Mouse (Mus musculus) forebrain, embryonic 16.5 days (tissue): ENCODE data around the gene Acot3. TPM values are rescaled to one million over a fixed set of nuclear protein-coding genes. Genes with fewer than 3 reads are reported as not detected.
"Not testable (repeated sequence)": the region's sequence is repeated elsewhere in the genome, so short reads cannot be mapped to it uniquely, and the experiment has no call there.

Experiments
- ATAC-seq: fragments of 200-750 bp; cut with Nextera tagmentation; 2 replicates; pipeline ENCODE4 v1.8.0; 2017; ENCODE audit warnings: mild to moderate bottlenecking, moderate library complexity
- H3K27ac ChIP-seq: fragments of 300-500 bp; sonication (generic); 2 replicates; pipeline ENCODE4 v1.5.1; 2014; ENCODE audit warnings: low read length, control low read depth
- H3K27me3 ChIP-seq: fragments of 300-500 bp; sonication (generic); replicated peaks from 2 replicates; pipeline ENCODE4 v1.6.1; 2014; ENCODE audit warnings: low read length; ENCODE audit not compliant: control insufficient read depth, insufficient read depth
- H3K36me3 ChIP-seq: fragments of 300-500 bp; sonication (generic); 2 replicates; pipeline ENCODE4 v1.6.1; 2014; ENCODE audit not compliant: control insufficient read depth, insufficient read depth
- H3K4me1 ChIP-seq: fragments of 300-500 bp; sonication (generic); replicated peaks from 2 replicates; pipeline ENCODE4 v1.6.1; 2014; ENCODE audit warnings: low read length; ENCODE audit not compliant: control insufficient read depth, insufficient read depth
- H3K4me2 ChIP-seq: fragments of 300-500 bp; sonication (generic); 2 replicates; pipeline ENCODE4 v1.6.1; 2014; ENCODE audit warnings: mild to moderate bottlenecking, low read length, control low read depth
- H3K4me3 ChIP-seq: fragments of 300-500 bp; sonication (generic); replicated peaks from 2 replicates; pipeline ENCODE4 v1.5.1; 2014; ENCODE audit warnings: mild to moderate bottlenecking, low read length, control low read depth
- H3K9ac ChIP-seq: fragments of 300-500 bp; sonication (generic); replicated peaks from 2 replicates; pipeline ENCODE4 v1.6.1; 2014; ENCODE audit warnings: low read depth, low read length, control low read depth
- H3K9me3 ChIP-seq: fragments of 300-500 bp; sonication (generic); 2 replicates; pipeline ENCODE4 v1.6.1; 2016; ENCODE audit warnings: low read length; ENCODE audit not compliant: control insufficient read depth
- WGBS: fragments of 180-500 bp; shearing (Covaris S2); extraction: QIAGEN DNeasy Blood & Tissue Kit; methylation state at CpG from one replicate; pipeline ENCODE4 v1.1.7; 2014; 5-methylcytosine and 5-hydroxymethylcytosine counted together
- polyA plus RNA-seq: library from polyadenylated mRNA; unstranded; fragments of >200 nt; fragmentation: Nextera tagmentation; extraction: Ambion mirVana; gene quantifications from 2 replicates; pipeline ENCODE4 v1.2.1, GENCODE M21; 2015

The Acot3 gene
- polyA plus RNA-seq, 1 experiment from 2014 or later, result 1.1 TPM

- H3K4me2 ChIP-seq, result peak within 1 kb of the TSS; percentile 64
- H3K36me3 ChIP-seq, H3K27me3 ChIP-seq, H3K27ac ChIP-seq, H3K4me1 ChIP-seq, H3K9me3 ChIP-seq: not testable (repeated sequence)
- peak within 1 kb of the TSS; percentile 55 for H3K9ac ChIP-seq
- H3K4me3 ChIP-seq, result peak within 1 kb of the TSS; percentile 45
- peak; percentile 61 for ATAC-seq
- whole genome bisulfite sequencing, result 11% methylated on average over 32 of the region's 32 CpGs
Measured at GRCm38 (mm10) chr12:84038241-84038640, 13.7 kb upstream of the Acot3 start, which contains the start of gene Acot4. TSS of gene Acot4 (plus strand) at chr12:84038379.

GRCm38 (mm10) chr12:84038691-84039111, 13.2 kb upstream of the Acot3 start, which contains the start of gene Gm49366:
TSS of gene Gm49366 (plus strand) at chr12:84038935.
- H3K4me3 ChIP-seq, result peak within 1 kb of the TSS; percentile 45
- not testable (repeated sequence) for H3K27me3 ChIP-seq, H3K36me3 ChIP-seq, H3K27ac ChIP-seq, H3K9me3 ChIP-seq, ATAC-seq, H3K4me1 ChIP-seq
- peak within 1 kb of the TSS; percentile 64 for H3K4me2 ChIP-seq
- peak within 1 kb of the TSS; percentile 55 for H3K9ac ChIP-seq
- WGBS, result 2% methylated on average over 39 of the region's 39 CpGs

- no peak for ATAC-seq
- peaks cover 2% of the 10 kb centered on the region; the same call in 1 of the 2 replicates for H3K9me3 ChIP-seq
- no peak overlapping the region for H3K9ac ChIP-seq
- no peaks in the 10 kb centered on the region for H3K4me1 ChIP-seq
- no peaks in the 10 kb centered on the region for H3K27me3 ChIP-seq
- H3K36me3 ChIP-seq, result no peaks in the 10 kb centered on the region
- no peak overlapping the region for H3K4me2 ChIP-seq
- WGBS, result 89% methylated on average over 5 of the region's 5 CpGs
- no peak overlapping the region for H3K27ac ChIP-seq
- H3K4me3 ChIP-seq, result no peak overlapping the region
Measured at GRCm38 (mm10) chr12:84042248-84042647, 9.7 kb upstream of the Acot3 start.

GRCm38 (mm10) chr12:84044045-84044444, 7.9 kb upstream of the Acot3 start:
- Histone ChIP-seq H3K4me3 (no peak overlapping the region), H3K27ac (no peak overlapping the region), H3K9me3 (peaks cover 7% of the 10 kb centered on the region; the same call in 1 of the 2 replicates), H3K9ac (no peak overlapping the region), H3K4me1 (no peaks in the 10 kb centered on the region), H3K4me2 (no peak overlapping the region), H3K27me3 (no peaks in the 10 kb centered on the region), H3K36me3 (no peaks in the 10 kb centered on the region)
- WGBS, result 70% methylated on average over 2 of the region's 2 CpGs
- ATAC-seq, result no peak

- ATAC-seq, result no peak
- 100% methylated on average over 1 of the region's 1 CpGs for WGBS
- no peaks in the 10 kb centered on the region for H3K4me1 ChIP-seq
- H3K4me3 ChIP-seq, result no peak overlapping the region
- no peak overlapping the region for H3K9ac ChIP-seq
- H3K4me2 ChIP-seq, result no peak overlapping the region
- H3K27ac ChIP-seq, result no peak overlapping the region
- H3K27me3 ChIP-seq, result no peaks in the 10 kb centered on the region
- H3K9me3 ChIP-seq, result peaks cover 5% of the 10 kb centered on the region; the same call in 1 of the 2 replicates
- H3K36me3 ChIP-seq, result no peaks in the 10 kb centered on the region
Measured at GRCm38 (mm10) chr12:84046906-84047305, 5.0 kb upstream of the Acot3 start.

- H3K9me3 ChIP-seq, result not testable (repeated sequence)
Measured at GRCm38 (mm10) chr12:84050744-84051143, 1.2 kb upstream of the Acot3 start.

GRCm38 (mm10) chr12:84052609-84053008, 665 bp downstream of the Acot3 start:
- WGBS, result 82% methylated on average over 7 of the region's 7 CpGs
- H3K9ac ChIP-seq, result no peak overlapping the region
- no peak overlapping the region for H3K4me3 ChIP-seq
- H3K27me3 ChIP-seq, result peaks cover 11% of the 10 kb centered on the region
- H3K4me2 ChIP-seq, result no peak overlapping the region
- H3K4me1 ChIP-seq, result peaks cover 8% of the 10 kb centered on the region; the same call in 1 of the 2 replicates
- ATAC-seq, result no peak
- no peak overlapping the region for H3K27ac ChIP-seq
- no peaks in the 10 kb centered on the region for H3K36me3 ChIP-seq
- H3K9me3 ChIP-seq, result peaks cover 5% of the 10 kb centered on the region; the same call in 1 of the 2 replicates

More at GRCm38 (mm10) chr12:84050744-84051143, 1.2 kb upstream of the Acot3 start:
- H3K27ac ChIP-seq, H3K4me2 ChIP-seq, H3K4me3 ChIP-seq, H3K36me3 ChIP-seq, H3K4me1 ChIP-seq, ATAC-seq, H3K9ac ChIP-seq: not testable (repeated sequence)
- 90% methylated on average over 5 of the region's 5 CpGs for WGBS
- peaks cover 11% of the 10 kb centered on the region for H3K27me3 ChIP-seq

- Histone ChIP-seq H3K9me3 (peaks cover 1% of the 10 kb centered on the region; the same call in 1 of the 2 replicates), H3K27me3 (peaks cover 11% of the 10 kb centered on the region), H3K4me3 (peak overlapping the region; percentile 46), H3K27ac (no peak overlapping the region), H3K4me1 (peaks cover 8% of the 10 kb centered on the region; the same call in 1 of the 2 replicates), H3K4me2 (peak overlapping the region; percentile 72), H3K9ac (peak overlapping the region; percentile 48; the same call in 1 of the 2 replicates), H3K36me3 (no peaks in the 10 kb centered on the region)
- ATAC-seq, result no peak
- 7% methylated on average over 16 of the region's 16 CpGs for WGBS
Measured at GRCm38 (mm10) chr12:84053173-84053572, 1.2 kb downstream of the Acot3 start.

GRCm38 (mm10) chr12:84053679-84054391, 1.9 kb downstream of the Acot3 start:
- peak overlapping the region; percentile 48 for H3K9ac ChIP-seq
- no peak overlapping the region for H3K27ac ChIP-seq
- no peaks in the 10 kb centered on the region for H3K36me3 ChIP-seq
- H3K4me2 ChIP-seq, result peak overlapping the region; percentile 72
- peaks cover 11% of the 10 kb centered on the region for H3K27me3 ChIP-seq
- ATAC-seq, result no peak
- H3K4me3 ChIP-seq, result peak overlapping the region; percentile 46
- WGBS, result 4% methylated on average over 41 of the region's 46 CpGs
- H3K9me3 ChIP-seq, result no peaks in the 10 kb centered on the region
- H3K4me1 ChIP-seq, result peaks cover 8% of the 10 kb centered on the region; the same call in 1 of the 2 replicates
